In the genomic region with DNA sequence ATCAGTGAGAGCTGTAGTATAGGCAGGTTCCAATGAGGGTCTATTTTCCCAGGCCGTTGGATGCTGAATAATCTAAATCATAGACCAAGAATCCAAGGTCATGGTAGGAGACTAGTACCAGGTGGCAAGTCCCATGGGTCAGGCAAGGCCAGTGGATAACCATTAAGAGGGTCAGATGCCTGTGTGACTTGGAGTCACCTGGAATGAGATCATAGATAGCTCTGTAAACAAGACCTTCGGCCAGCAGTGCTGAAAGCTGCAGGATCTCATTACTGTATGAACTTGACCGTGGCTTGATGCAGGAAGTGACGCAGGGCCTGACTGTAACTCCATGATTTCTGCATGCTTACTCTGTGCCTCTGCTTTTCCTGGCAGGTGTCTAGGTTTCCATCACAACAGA, we compare ENCODE assay signal across 17 mouse cellular contexts.
"Had no signal": no experiment of that assay in that cellular context is flagged by ENCODE, and none has a peak within 500 bp of the region (broad histone marks: within the 10 kb centered on the region; RNA-seq: fewer than 3 reads in every experiment).

No protein-coding gene starts in this region.

- H3K27ac ChIP-seq: kidney, embryonic 15.5 days; limb, embryonic 10.5 days; limb, embryonic 13.5 days; liver, embryonic 13.5 days had no signal

- H3K36me3 ChIP-seq: kidney, embryonic 15.5 days; limb, embryonic 10.5 days; limb, embryonic 13.5 days; liver, embryonic 13.5 days had no signal

- ATAC-seq: hindbrain, embryonic 16.5 days had no signal

- H3K4me3 ChIP-seq: kidney, embryonic 15.5 days; limb, embryonic 10.5 days; limb, embryonic 13.5 days; liver, embryonic 13.5 days had no signal

- H3K27me3 ChIP-seq: limb, embryonic 13.5 days; liver, embryonic 13.5 days had no signal

- H3K9me3 ChIP-seq: limb, embryonic 10.5 days; limb, embryonic 13.5 days; liver, embryonic 13.5 days had no signal

- H3K9ac ChIP-seq: kidney, embryonic 15.5 days; limb, embryonic 13.5 days; liver, embryonic 13.5 days had no signal

- H3K4me1 ChIP-seq: liver, embryonic 13.5 days had no signal

- H3K4me2 ChIP-seq: kidney, embryonic 15.5 days; limb, embryonic 13.5 days; liver, embryonic 13.5 days; midbrain, embryonic 11.5 days had no signal

- DNase-seq: kidney, adult 11 months; kidney, adult 8-10 months; kidney, postnatal 10 days; kidney, postnatal 36 days; liver, embryonic 13.5 days; lung, adult 18-20 months; lung, postnatal 14 days; lung, postnatal 4 days; midbrain, embryonic 14.5 days; thymus, adult 18-20 months; thymus, postnatal 14 days; thymus, postnatal 4 days had no signal
